Mouse (Mus musculus) erythroblast, embryonic 14.5 days (primary cell): Measurements from ENCODE around the gene Smap2. TPM values are rescaled to one million over a fixed set of nuclear protein-coding genes. Genes with fewer than 3 reads are reported as not detected.

Experiments used
- H3K27me3 ChIP-seq: 2 replicates; pipeline ENCODE4 v1.6.1; 2012; ENCODE audit warnings: inconsistent platforms; ENCODE audit not compliant: control insufficient read depth
- H3K36me3 ChIP-seq: 2 replicates; pipeline ENCODE4 v1.6.1; 2012; ENCODE audit warnings: mild to moderate bottlenecking, inconsistent platforms; ENCODE audit not compliant: control insufficient read depth
- H3K4me1 ChIP-seq: 2 replicates; pipeline ENCODE4 v1.6.1; 2012; ENCODE audit warnings: inconsistent platforms; ENCODE audit not compliant: control insufficient read depth
- H3K4me3 ChIP-seq: replicated peaks from 2 replicates; pipeline ENCODE3; 2012; ENCODE audit warnings: moderate library complexity, mild to moderate bottlenecking, inconsistent platforms
- H3K9me3 ChIP-seq: 2 replicates; pipeline ENCODE4 v1.6.1; 2012; ENCODE audit warnings: low read length, inconsistent platforms, mixed read lengths; ENCODE audit not compliant: control insufficient read depth
- GATA1 ChIP-seq: IDR thresholded peaks from 2 replicates; pipeline ENCODE4 v1.6.1; 2012; ENCODE audit warnings: low read length, inconsistent platforms, mixed read lengths
- TAL1 ChIP-seq: IDR thresholded peaks from 3 replicates; pipeline ENCODE4 v1.6.1; 2012; ENCODE audit warnings: low read length, inconsistent platforms, mixed read lengths
- polyA plus RNA-seq: library from polyadenylated mRNA; stranded (reverse); fragments of >175 nt; gene quantifications from 2 replicates; pipeline ENCODE4 v1.2.3, GENCODE M21; 2012

The Smap2 gene
- polyA plus RNA-seq, 1 experiment: 3.4 TPM

DNA sequence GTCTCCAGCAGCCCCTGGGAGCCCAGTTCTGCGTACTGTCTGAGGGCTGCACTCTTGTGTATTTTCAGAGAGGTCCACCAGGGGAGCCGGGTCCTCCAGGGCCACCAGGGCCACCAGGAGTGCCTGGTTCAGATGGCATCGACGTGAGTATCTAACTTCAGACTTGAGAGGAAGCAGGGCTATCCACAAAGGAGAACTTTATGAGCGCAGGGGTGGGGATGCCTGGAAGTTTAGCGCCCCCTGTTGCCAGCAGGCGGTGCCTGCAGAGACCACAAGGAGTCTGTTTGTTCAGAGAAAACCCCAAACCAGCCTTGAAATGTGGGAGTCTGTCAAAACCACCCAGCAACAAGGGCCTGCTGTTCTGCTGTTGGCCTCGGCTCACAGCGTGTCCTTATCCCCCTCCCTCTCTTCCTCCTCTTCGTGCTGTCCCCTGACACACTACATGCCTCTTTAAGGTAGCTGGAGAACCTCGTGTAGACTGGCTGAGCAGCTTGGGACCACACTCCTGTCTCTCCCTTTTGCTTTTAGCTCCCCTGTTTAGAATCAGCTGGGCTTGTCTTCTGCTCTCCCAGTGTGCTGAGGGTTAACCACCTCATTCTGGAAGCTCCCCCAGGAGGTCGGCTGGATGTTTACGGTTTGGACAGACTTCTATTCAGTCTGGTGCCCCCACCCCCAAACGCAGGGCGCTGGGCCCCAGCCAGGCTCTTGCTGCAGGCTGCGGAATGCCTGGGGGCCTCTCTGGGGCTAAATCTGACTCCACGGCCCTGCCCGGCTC lies 24.0 kb upstream of the Smap2 start:
- H3K27me3 ChIP-seq: peaks cover 42% of the 10 kb centered on the region
- TF ChIP-seq GATA1 (no peak), TAL1 (no peak)
- H3K36me3 ChIP-seq: no peaks in the 10 kb centered on the region
- no peak overlapping the region for H3K4me3 ChIP-seq
- no peaks in the 10 kb centered on the region for H3K9me3 ChIP-seq
- peaks cover 5% of the 10 kb centered on the region for H3K4me1 ChIP-seq

DNA sequence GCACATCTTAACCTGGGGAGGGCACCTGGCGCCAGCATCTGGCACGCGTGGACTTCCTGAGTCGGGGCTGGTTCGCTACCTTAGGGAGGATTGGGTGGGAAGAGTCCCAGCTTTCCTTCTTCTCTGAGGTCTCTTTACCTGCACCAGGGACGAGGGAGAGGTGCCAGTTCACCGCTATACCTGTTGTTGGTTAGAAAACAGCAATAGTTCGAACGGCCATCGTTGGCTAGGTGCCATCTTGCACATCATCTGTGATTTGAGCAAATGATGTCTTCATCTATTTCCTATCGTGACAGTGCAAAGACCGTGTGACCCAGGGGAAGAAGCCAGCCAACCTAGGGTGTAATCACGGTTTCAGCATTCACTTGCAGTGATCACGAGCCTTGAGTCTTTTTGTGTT lies 23.3 kb upstream of the Smap2 start:
- peaks cover 44% of the 10 kb centered on the region for H3K27me3 ChIP-seq
- TF ChIP-seq TAL1 (no peak), GATA1 (no peak)

DNA sequence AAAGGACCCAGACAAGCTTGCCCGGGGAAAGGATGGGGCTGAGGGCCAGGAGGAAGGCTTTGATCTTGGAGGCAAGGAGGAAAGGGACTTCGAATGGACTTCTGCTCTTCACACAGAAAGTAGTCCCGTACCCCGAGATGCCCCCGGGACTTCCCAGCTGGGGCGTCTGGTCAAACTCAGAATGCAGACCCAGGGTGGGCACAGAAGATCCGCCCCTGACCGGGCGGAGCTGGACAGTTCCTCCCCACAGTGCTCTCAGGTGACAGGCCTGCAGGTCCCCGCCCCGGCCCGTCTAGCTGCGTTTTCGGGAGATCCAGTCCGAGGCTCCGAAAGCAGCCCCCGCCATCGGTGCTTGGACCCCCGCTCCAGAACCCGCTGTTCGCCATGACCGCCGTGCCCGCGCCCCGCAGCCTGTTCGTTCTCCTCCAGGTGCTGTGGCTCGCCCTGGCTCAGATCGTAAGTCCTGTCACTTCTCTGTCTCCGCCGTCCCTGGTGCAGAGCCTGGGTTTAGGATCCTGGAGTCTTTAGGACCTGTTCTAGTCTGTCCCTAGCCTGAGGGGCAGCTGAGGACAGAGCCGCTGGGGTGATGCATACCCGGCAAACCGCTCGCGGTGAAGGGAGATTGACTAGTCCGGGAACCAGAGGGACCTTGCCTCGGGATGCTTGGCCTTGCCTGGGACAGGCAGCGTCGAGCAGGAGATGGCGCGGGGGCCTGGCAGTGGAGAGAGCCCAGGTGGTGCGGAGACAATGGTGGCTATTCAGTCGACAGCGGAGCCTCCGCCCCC lies 22.5 kb upstream of the Smap2 start, which contains the start of gene Col9a2:
Gene Col9a2, plus strand, starts transcription at position 55 of the 785 bp plus-strand sequence.
- H3K4me3 ChIP-seq: no peak within 1 kb of the TSS
- H3K4me1 ChIP-seq: peaks cover 5% of the 10 kb centered on the region
- H3K9me3 ChIP-seq: no peaks in the 10 kb centered on the region
- peaks cover 44% of the 10 kb centered on the region for H3K27me3 ChIP-seq
- TF ChIP-seq TAL1 (no peak), GATA1 (no peak)
- H3K36me3 ChIP-seq: no peaks in the 10 kb centered on the region

More for the DNA sequence above, 23.3 kb upstream of the Smap2 start:
- H3K9me3 ChIP-seq: no peaks in the 10 kb centered on the region
- peaks cover 5% of the 10 kb centered on the region for H3K4me1 ChIP-seq
- no peaks in the 10 kb centered on the region for H3K36me3 ChIP-seq
- H3K4me3 ChIP-seq: no peak overlapping the region

DNA sequence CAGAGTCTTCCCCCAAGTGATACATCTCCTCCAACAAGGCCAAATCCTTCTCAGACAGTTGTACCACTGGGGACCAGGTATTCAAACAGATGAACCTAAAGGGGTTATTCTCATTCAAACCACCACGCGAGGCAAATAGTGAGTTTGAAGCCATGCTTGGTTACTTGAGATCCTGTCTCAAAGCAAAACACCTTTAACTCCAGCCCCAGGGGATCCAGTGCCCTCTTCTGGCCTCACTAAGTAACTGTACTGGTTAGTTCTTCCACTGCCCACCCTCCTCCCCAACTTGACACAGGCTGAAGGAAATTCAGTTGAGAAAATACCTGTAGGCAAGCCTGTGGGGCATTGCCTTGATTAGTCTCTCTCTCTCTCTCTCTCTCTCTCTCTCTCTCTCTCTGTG lies 16.0 kb upstream of the Smap2 start:
- Histone ChIP-seq H3K9me3 (no peaks in the 10 kb centered on the region), H3K4me1 (peaks cover 7% of the 10 kb centered on the region), H3K27me3 (peaks cover 7% of the 10 kb centered on the region), H3K36me3 (no peaks in the 10 kb centered on the region), H3K4me3 (no peak overlapping the region)
- TF ChIP-seq TAL1: no peak
- no peak for TF ChIP-seq GATA1

DNA sequence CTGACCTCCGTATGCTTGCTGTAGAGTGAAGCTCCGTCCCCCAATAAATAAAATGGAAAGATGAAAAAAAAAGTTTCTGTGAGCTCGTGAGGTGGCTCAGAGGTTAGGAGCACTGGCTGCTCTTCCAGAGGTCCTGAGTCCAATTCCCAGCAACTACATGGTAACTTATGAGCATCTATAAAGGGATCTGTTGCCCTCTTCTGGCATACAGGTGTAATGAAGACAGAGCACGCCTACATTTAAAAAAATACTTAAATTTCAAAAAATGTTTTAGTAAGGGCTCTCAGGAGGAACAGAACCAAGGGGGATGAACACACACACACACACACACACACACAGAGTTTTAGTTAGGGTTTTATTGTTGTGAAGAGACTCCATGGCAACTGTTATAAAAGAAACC lies 14.4 kb upstream of the Smap2 start:
- Histone ChIP-seq H3K36me3 (no peaks in the 10 kb centered on the region), H3K9me3 (no peaks in the 10 kb centered on the region), H3K4me3 (no peak overlapping the region), H3K27me3 (peaks cover 2% of the 10 kb centered on the region; the same call in 1 of the 2 replicates), H3K4me1 (peaks cover 11% of the 10 kb centered on the region)
- no peak for TF ChIP-seq GATA1
- TF ChIP-seq TAL1: no peak

DNA sequence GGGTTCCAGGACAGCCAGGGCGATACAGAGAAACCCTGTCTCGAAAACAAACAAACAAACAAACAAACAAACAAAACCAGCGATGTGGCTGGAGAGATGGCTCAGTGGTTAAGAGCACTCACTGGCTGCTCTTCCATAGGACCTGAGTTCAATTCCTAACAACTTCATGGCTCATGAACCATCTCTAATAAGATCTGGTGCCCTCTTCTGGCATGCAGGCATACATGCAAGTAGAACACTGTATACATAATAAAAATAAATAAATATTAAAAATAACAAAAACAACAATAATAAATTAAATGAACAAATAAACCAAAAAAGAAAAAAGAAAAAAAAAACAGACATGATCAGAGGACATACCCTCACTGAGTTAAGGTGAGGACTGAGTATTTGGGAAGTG lies 12.6 kb upstream of the Smap2 start:
- Histone ChIP-seq H3K9me3 (no peaks in the 10 kb centered on the region), H3K4me1 (peaks cover 21% of the 10 kb centered on the region), H3K4me3 (no peak overlapping the region), H3K27me3 (no peaks in the 10 kb centered on the region), H3K36me3 (no peaks in the 10 kb centered on the region)
- TF ChIP-seq GATA1: no peak
- TF ChIP-seq TAL1: no peak

DNA sequence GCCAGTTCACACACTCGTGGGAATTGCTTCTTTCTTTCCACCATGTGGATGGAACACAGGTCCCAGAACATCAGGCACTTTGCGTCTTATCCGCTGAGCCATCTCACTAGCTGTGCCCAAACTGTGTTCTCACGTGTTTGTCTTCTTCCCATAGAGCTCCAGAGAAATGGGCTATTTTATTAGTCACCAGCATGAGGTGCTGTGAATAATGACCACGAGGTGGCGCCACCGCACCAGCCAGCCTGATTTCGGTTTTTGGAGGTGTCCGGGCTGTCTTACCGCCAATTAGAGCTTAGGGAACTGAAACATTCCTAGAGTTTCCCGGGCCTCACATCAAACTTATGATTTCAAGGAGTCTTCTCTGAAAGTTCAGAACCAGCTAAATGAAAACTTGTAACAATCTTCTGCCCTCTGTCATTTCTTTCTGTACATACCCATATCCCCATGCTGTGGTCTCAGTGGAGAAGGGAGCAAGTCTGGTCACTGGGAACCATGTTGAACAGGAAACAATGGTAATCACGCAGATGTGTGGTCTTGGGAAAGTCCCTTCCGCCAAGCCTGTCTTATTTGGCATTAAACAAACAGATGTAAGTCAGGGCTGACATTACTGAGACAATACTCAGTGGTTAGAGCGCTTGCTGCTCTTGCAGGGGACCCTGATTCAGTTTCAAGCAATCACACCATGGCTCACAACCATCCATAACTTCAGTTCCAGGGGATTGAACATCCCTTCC lies 11.8 kb upstream of the Smap2 start:
- Histone ChIP-seq H3K4me3 (no peak overlapping the region), H3K9me3 (no peaks in the 10 kb centered on the region), H3K36me3 (no peaks in the 10 kb centered on the region), H3K27me3 (no peaks in the 10 kb centered on the region), H3K4me1 (peaks cover 21% of the 10 kb centered on the region)
- TF ChIP-seq TAL1 (no peak), GATA1 (no peak)

DNA sequence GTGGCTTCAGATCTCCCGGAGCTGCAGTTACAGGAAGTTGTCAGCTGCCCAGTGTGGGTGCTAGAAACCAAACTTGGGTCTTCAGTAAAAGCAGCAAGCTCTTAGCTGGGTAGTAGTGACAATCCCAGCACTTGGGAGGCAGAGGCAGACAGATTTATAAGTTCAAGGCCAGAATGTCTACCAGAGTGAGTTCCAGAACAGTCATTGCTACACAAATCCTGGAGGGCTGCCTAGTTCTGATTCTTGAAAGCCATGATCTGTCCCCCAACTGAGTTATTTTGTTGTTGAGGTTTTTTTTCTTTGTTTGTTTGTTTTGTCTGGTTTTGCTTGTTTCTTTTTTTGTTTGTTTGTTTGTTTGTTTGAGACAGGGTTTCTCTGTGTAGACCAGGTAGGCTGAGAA lies 11.1 kb upstream of the Smap2 start:
- Histone ChIP-seq H3K4me3 (no peak overlapping the region), H3K9me3 (no peaks in the 10 kb centered on the region), H3K4me1 (peaks cover 21% of the 10 kb centered on the region), H3K27me3 (no peaks in the 10 kb centered on the region), H3K36me3 (no peaks in the 10 kb centered on the region)
- TF ChIP-seq TAL1 (no peak), GATA1 (no peak)

DNA sequence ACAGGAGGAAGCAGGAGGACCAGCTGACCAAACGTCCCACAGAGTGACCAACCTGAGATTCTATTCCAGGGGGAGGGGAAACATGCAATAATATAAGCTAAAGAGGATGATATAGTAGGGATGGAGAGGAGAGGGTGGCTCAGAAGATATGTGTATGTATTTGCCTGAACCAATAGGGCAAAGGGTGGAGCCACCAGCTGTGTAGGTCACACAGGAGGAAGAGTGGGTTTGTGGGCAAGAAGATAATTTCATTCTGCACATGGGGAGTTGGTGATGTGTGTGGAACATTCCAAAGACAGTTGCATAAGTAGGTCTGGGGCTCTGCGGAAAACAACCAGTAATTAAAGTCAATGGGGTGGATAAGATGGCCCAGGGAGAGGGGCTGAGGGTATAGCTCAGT lies 8.6 kb upstream of the Smap2 start:
- TF ChIP-seq TAL1 (no peak), GATA1 (no peak)
- peaks cover 26% of the 10 kb centered on the region for H3K4me1 ChIP-seq
- H3K36me3 ChIP-seq: no peaks in the 10 kb centered on the region
- H3K27me3 ChIP-seq: no peaks in the 10 kb centered on the region
- H3K4me3 ChIP-seq: no peak overlapping the region
- H3K9me3 ChIP-seq: no peaks in the 10 kb centered on the region
